Mouse (Mus musculus) hindbrain, embryonic 15.5 days (tissue): ENCODE measurements around the gene Magi1. TPM values are rescaled to one million over a fixed set of nuclear protein-coding genes. Genes with fewer than 3 reads are reported as not detected.

Experiments used
- ATAC-seq: fragments of 200-750 bp; cut with Nextera tagmentation; 2 replicates; pipeline ENCODE4 v1.8.0; 2017; ENCODE audit warnings: low read depth, moderate number of reproducible peaks, moderate TSS enrichment; ENCODE audit not compliant: low FRiP score
- H3K27ac ChIP-seq: fragments of 300-500 bp; sonication (generic); replicated peaks from 2 replicates; pipeline ENCODE4 v1.5.1; 2015; ENCODE audit warnings: mild to moderate bottlenecking, inconsistent platforms
- H3K27me3 ChIP-seq: fragments of 300-500 bp; sonication (generic); 2 replicates; pipeline ENCODE4 v1.6.1; 2015; ENCODE audit warnings: control low read depth, inconsistent platforms
- H3K36me3 ChIP-seq: fragments of 300-500 bp; sonication (generic); 2 replicates; pipeline ENCODE4 v1.6.1; 2015; ENCODE audit warnings: control low read depth, inconsistent platforms
- H3K4me1 ChIP-seq: fragments of 300-500 bp; sonication (generic); replicated peaks from 2 replicates; pipeline ENCODE4 v1.6.1; 2015; ENCODE audit warnings: control low read depth, inconsistent platforms
- H3K4me2 ChIP-seq: fragments of 300-500 bp; sonication (generic); 2 replicates; pipeline ENCODE4 v1.6.1; 2015; ENCODE audit warnings: moderate library complexity, mild to moderate bottlenecking, inconsistent platforms
- H3K4me3 ChIP-seq: fragments of 300-500 bp; sonication (generic); 2 replicates; pipeline ENCODE4 v1.5.1; 2015; ENCODE audit warnings: mild to moderate bottlenecking, inconsistent platforms
- H3K9ac ChIP-seq: fragments of 300-500 bp; sonication (generic); 2 replicates; pipeline ENCODE4 v1.6.1; 2015; ENCODE audit warnings: inconsistent platforms
- H3K9me3 ChIP-seq: fragments of 300-500 bp; sonication (generic); 2 replicates; pipeline ENCODE4 v1.6.1; 2016; ENCODE audit warnings: control low read depth, inconsistent platforms
- WGBS: fragments of 180-500 bp; shearing (Covaris S2); methylation state at CpG from one replicate; pipeline ENCODE4 v1.1.7; 2015; 5-methylcytosine and 5-hydroxymethylcytosine counted together
- polyA plus RNA-seq: library from polyadenylated mRNA; unstranded; fragments of >200 nt; fragmentation: Nextera tagmentation; extraction: Ambion mirVana; gene quantifications from 2 replicates; pipeline ENCODE4 v1.2.1, GENCODE M21; 2015

The Magi1 gene
- polyA plus RNA-seq, 1 experiment from 2014 or later, result 30.4 TPM

- Histone ChIP-seq H3K36me3 (peaks cover 10% of the 10 kb centered on the region), H3K4me2 (no peak overlapping the region), H3K4me1 (peaks cover 7% of the 10 kb centered on the region), H3K9me3 (no peaks in the 10 kb centered on the region), H3K27me3 (no peaks in the 10 kb centered on the region), H3K27ac (no peak overlapping the region), H3K4me3 (no peak overlapping the region), H3K9ac (no peak overlapping the region)
- no peak for ATAC-seq
- WGBS, result 82% methylated on average over 3 of the region's 3 CpGs
Observed at GRCm38 (mm10) chr6:93739786-93740185, 543.9 kb downstream of the Magi1 start.

GRCm38 (mm10) chr6:93737083-93737482, 546.6 kb downstream of the Magi1 start:
- Histone ChIP-seq H3K9me3 (no peaks in the 10 kb centered on the region), H3K9ac (no peak overlapping the region), H3K4me2 (no peak overlapping the region), H3K4me3 (no peak overlapping the region), H3K27me3 (no peaks in the 10 kb centered on the region), H3K4me1 (no peaks in the 10 kb centered on the region; the same call in 1 of the 2 replicates), H3K36me3 (peaks cover 3% of the 10 kb centered on the region; the same call in 1 of the 2 replicates), H3K27ac (no peak overlapping the region)
- no peak for ATAC-seq
- WGBS, result 96% methylated on average over 1 of the region's 1 CpGs

- H3K36me3 ChIP-seq, result peaks cover under 1% of the 10 kb centered on the region; the same call in 1 of the 2 replicates
- no peak for ATAC-seq
- WGBS, result 87% methylated on average over 3 of the region's 3 CpGs
- H3K27me3 ChIP-seq, result no peaks in the 10 kb centered on the region
- no peaks in the 10 kb centered on the region for H3K9me3 ChIP-seq
- no peak overlapping the region for H3K9ac ChIP-seq
- no peaks in the 10 kb centered on the region; the same call in 1 of the 2 replicates for H3K4me1 ChIP-seq
- no peak overlapping the region for H3K4me2 ChIP-seq
- no peak overlapping the region for H3K4me3 ChIP-seq
- H3K27ac ChIP-seq, result no peak overlapping the region
Observed at GRCm38 (mm10) chr6:93736071-93736470, 547.6 kb downstream of the Magi1 start.

GRCm38 (mm10) chr6:93733800-93734199, 549.9 kb downstream of the Magi1 start:
- no peaks in the 10 kb centered on the region; the same call in 1 of the 2 replicates for H3K4me1 ChIP-seq
- H3K4me3 ChIP-seq, result no peak overlapping the region
- no peak overlapping the region for H3K4me2 ChIP-seq
- ATAC-seq, result no peak
- no peaks in the 10 kb centered on the region for H3K27me3 ChIP-seq
- no peak overlapping the region for H3K27ac ChIP-seq
- H3K9me3 ChIP-seq, result no peaks in the 10 kb centered on the region
- H3K9ac ChIP-seq, result no peak overlapping the region
- WGBS, result 88% methylated on average over 6 of the region's 6 CpGs
- no peaks in the 10 kb centered on the region; the same call in 1 of the 2 replicates for H3K36me3 ChIP-seq

- ATAC-seq, result no peak
- Histone ChIP-seq H3K9ac (no peak overlapping the region), H3K36me3 (no peaks in the 10 kb centered on the region), H3K4me2 (no peak overlapping the region), H3K27me3 (no peaks in the 10 kb centered on the region), H3K9me3 (no peaks in the 10 kb centered on the region), H3K4me3 (no peak overlapping the region), H3K27ac (no peak overlapping the region), H3K4me1 (no peaks in the 10 kb centered on the region)
- 71% methylated on average over 8 of the region's 8 CpGs for WGBS
Observed at GRCm38 (mm10) chr6:93729702-93730101, 554.0 kb downstream of the Magi1 start.

- H3K4me1 ChIP-seq, result no peaks in the 10 kb centered on the region
- H3K4me2 ChIP-seq, result no peak overlapping the region
- no peak overlapping the region for H3K4me3 ChIP-seq
- H3K27ac ChIP-seq, result no peak overlapping the region
- WGBS, result 71% methylated on average over 4 of the region's 4 CpGs
- no peaks in the 10 kb centered on the region for H3K27me3 ChIP-seq
- H3K36me3 ChIP-seq, result no peaks in the 10 kb centered on the region
- H3K9ac ChIP-seq, result no peak overlapping the region
- H3K9me3 ChIP-seq, result no peaks in the 10 kb centered on the region
- ATAC-seq, result no peak
Observed at GRCm38 (mm10) chr6:93728791-93729190, 554.9 kb downstream of the Magi1 start.

DNA sequence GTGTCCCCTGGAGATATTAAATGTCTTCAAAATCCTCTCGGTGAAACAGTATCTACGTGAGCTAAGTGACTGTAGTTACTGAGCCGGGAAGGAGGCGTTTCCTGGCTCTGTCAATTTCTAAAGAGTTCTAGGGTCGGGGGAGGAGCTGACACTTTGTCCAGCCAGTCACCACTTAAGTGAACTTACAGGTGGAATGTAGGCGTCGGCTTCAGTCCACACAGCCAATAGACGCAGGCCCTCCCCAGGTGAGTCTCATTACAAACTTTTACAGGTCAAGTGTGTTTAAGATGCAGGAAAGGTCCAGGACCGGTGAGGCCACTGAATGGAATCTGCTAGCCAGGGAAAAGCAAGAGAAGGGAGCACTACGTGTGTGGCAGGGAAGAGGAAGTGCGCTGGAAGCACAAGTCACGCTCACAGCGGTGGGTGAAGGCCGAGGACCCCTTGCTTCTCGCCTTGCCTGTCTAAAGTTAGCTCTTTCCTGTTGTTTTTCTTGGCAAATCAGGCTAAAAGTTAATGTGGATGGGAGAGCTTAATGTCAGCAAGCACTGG, 556.0 kb downstream of the Magi1 start:
- no peaks in the 10 kb centered on the region for H3K36me3 ChIP-seq

GRCm38 (mm10) chr6:93726829-93727455, 556.8 kb downstream of the Magi1 start:
- 51% methylated on average over 7 of the region's 7 CpGs for WGBS
- Histone ChIP-seq H3K9ac (no peak overlapping the region), H3K4me3 (no peak overlapping the region), H3K4me2 (no peak overlapping the region), H3K9me3 (no peaks in the 10 kb centered on the region), H3K4me1 (no peaks in the 10 kb centered on the region), H3K36me3 (no peaks in the 10 kb centered on the region), H3K27ac (no peak overlapping the region), H3K27me3 (no peaks in the 10 kb centered on the region)
- no peak for ATAC-seq

More for the DNA sequence above, 556.0 kb downstream of the Magi1 start:
- no peak for ATAC-seq
- H3K9ac ChIP-seq, result no peak overlapping the region
- H3K27me3 ChIP-seq, result no peaks in the 10 kb centered on the region
- no peak overlapping the region for H3K4me3 ChIP-seq
- H3K9me3 ChIP-seq, result no peaks in the 10 kb centered on the region
- no peak overlapping the region for H3K27ac ChIP-seq
- WGBS, result 56% methylated on average over 15 of the region's 15 CpGs
- H3K4me1 ChIP-seq, result no peaks in the 10 kb centered on the region
- no peak overlapping the region for H3K4me2 ChIP-seq

GRCm38 (mm10) chr6:93726121-93726520, 557.6 kb downstream of the Magi1 start:
- no peaks in the 10 kb centered on the region for H3K9me3 ChIP-seq
- H3K27me3 ChIP-seq, result no peaks in the 10 kb centered on the region
- 85% methylated on average over 10 of the region's 10 CpGs for WGBS
- H3K4me1 ChIP-seq, result no peaks in the 10 kb centered on the region
- ATAC-seq, result no peak
- no peak overlapping the region for H3K9ac ChIP-seq
- no peak overlapping the region for H3K4me3 ChIP-seq
- H3K36me3 ChIP-seq, result no peaks in the 10 kb centered on the region
- no peak overlapping the region for H3K4me2 ChIP-seq
- no peak overlapping the region for H3K27ac ChIP-seq

GRCm38 (mm10) chr6:93724749-93725148, 559.0 kb downstream of the Magi1 start:
- H3K36me3 ChIP-seq, result no peaks in the 10 kb centered on the region
- H3K4me1 ChIP-seq, result no peaks in the 10 kb centered on the region
- 57% methylated on average over 7 of the region's 7 CpGs for WGBS
- H3K4me2 ChIP-seq, result no peak overlapping the region
- H3K27me3 ChIP-seq, result no peaks in the 10 kb centered on the region
- no peaks in the 10 kb centered on the region for H3K9me3 ChIP-seq
- no peak overlapping the region for H3K27ac ChIP-seq
- H3K9ac ChIP-seq, result no peak overlapping the region
- no peak overlapping the region for H3K4me3 ChIP-seq
- ATAC-seq, result no peak

GRCm38 (mm10) chr6:93723226-93723625, 560.5 kb downstream of the Magi1 start:
- peaks cover 7% of the 10 kb centered on the region for H3K4me1 ChIP-seq
- ATAC-seq, result no peak
- H3K36me3 ChIP-seq, result no peaks in the 10 kb centered on the region
- H3K4me2 ChIP-seq, result no peak overlapping the region
- no peaks in the 10 kb centered on the region for H3K27me3 ChIP-seq
- H3K9me3 ChIP-seq, result no peaks in the 10 kb centered on the region
- no peak overlapping the region for H3K4me3 ChIP-seq
- no peak overlapping the region for H3K9ac ChIP-seq
- 60% methylated on average over 2 of the region's 2 CpGs for WGBS
- H3K27ac ChIP-seq, result no peak overlapping the region

- Histone ChIP-seq H3K4me2 (no peak overlapping the region), H3K9ac (no peak overlapping the region), H3K9me3 (no peaks in the 10 kb centered on the region), H3K4me1 (peaks cover 41% of the 10 kb centered on the region), H3K4me3 (no peak overlapping the region), H3K27me3 (no peaks in the 10 kb centered on the region), H3K27ac (no peak overlapping the region), H3K36me3 (no peaks in the 10 kb centered on the region)
- no peak for ATAC-seq
- 53% methylated on average over 4 of the region's 4 CpGs for WGBS
Observed at GRCm38 (mm10) chr6:93719532-93719931, 564.2 kb downstream of the Magi1 start.
